Mouse (Mus musculus) erythroblast, embryonic 14.5 days (primary cell): ENCODE data around the gene Slbp.

ENCODE experiments used
- GATA1 ChIP-seq: IDR thresholded peaks from 2 replicates; pipeline ENCODE4 v1.6.1; 2012; ENCODE audit warnings: low read length, inconsistent platforms, mixed read lengths
- TAL1 ChIP-seq: IDR thresholded peaks from 3 replicates; pipeline ENCODE4 v1.6.1; 2012; ENCODE audit warnings: low read length, inconsistent platforms, mixed read lengths

- 0 out of 2 replicates have a peak, but pooled peaks have one; percentile 23 for TF ChIP-seq GATA1
- TF ChIP-seq TAL1, result no peak
Observed at GRCm38 (mm10) chr5:33651017-33651416, 1.4 kb downstream of the Slbp start.
